Mouse (Mus musculus) limb, embryonic 11.5 days (tissue): ENCODE results near the gene Retreg2. TPM values are rescaled to one million over a fixed set of nuclear protein-coding genes. Genes with fewer than 3 reads are reported as not detected.

Source experiments
- ATAC-seq: fragments of 200-750 bp; cut with Nextera tagmentation; 2 replicates; pipeline ENCODE4 v1.8.0; 2017; ENCODE audit warnings: low read depth; ENCODE audit not compliant: insufficient number of reproducible peaks, low FRiP score, low TSS enrichment
- DNase-seq: peaks from one replicate; pipeline ENCODE4 v3.0.0-alpha.2; 2015; ENCODE audit warnings: low spot score
- H3K27ac ChIP-seq: fragments of 300-500 bp; sonication (generic); replicated peaks from 2 replicates; pipeline ENCODE4 v1.5.1; 2014; ENCODE audit warnings: low read depth, mild to moderate bottlenecking, low read length
- H3K27me3 ChIP-seq: fragments of 300-500 bp; sonication (generic); 2 replicates; pipeline ENCODE4 v1.6.1; 2014; ENCODE audit warnings: mild to moderate bottlenecking, low read length, mixed read lengths; ENCODE audit not compliant: control insufficient read depth, insufficient read depth
- H3K36me3 ChIP-seq: fragments of 300-500 bp; sonication (generic); 2 replicates; pipeline ENCODE4 v1.6.1; 2014; ENCODE audit warnings: mild to moderate bottlenecking, low read length, moderate library complexity, mixed read lengths; ENCODE audit not compliant: control insufficient read depth, insufficient read depth
- H3K4me1 ChIP-seq: fragments of 300-500 bp; sonication (generic); 2 replicates; pipeline ENCODE4 v1.6.1; 2014; ENCODE audit warnings: low read length, mixed read lengths; ENCODE audit not compliant: control insufficient read depth, insufficient read depth
- H3K4me2 ChIP-seq: fragments of 300-500 bp; sonication (generic); 2 replicates; pipeline ENCODE4 v1.6.1; 2014; ENCODE audit warnings: low read depth, mild to moderate bottlenecking, moderate library complexity; ENCODE audit not compliant: severe bottlenecking
- H3K4me3 ChIP-seq: fragments of 300-500 bp; sonication (generic); 2 replicates; pipeline ENCODE4 v1.5.1; 2014; ENCODE audit warnings: low read depth, low read length
- H3K9ac ChIP-seq: fragments of 300-500 bp; sonication (generic); 2 replicates; pipeline ENCODE4 v1.6.1; 2014; ENCODE audit warnings: mild to moderate bottlenecking, low read length
- H3K9me3 ChIP-seq: fragments of 300-500 bp; sonication (generic); 2 replicates; pipeline ENCODE4 v1.6.1; 2016; ENCODE audit warnings: low read length; ENCODE audit not compliant: control insufficient read depth
- WGBS: fragments of 180-500 bp; shearing (Covaris S2); extraction: QIAGEN DNeasy Blood & Tissue Kit; methylation state at CpG from one replicate; pipeline ENCODE4 v1.1.7; 2014; 5-methylcytosine and 5-hydroxymethylcytosine counted together
- polyA plus RNA-seq: library from polyadenylated mRNA; unstranded; fragments of >200 nt; fragmentation: Nextera tagmentation; extraction: Ambion mirVana; gene quantifications from 2 replicates; pipeline ENCODE4 v1.2.1, GENCODE M21; 2014

Gene Retreg2
- polyA plus RNA-seq, 1 experiment from 2014 or later: 30.4 TPM

DNA sequence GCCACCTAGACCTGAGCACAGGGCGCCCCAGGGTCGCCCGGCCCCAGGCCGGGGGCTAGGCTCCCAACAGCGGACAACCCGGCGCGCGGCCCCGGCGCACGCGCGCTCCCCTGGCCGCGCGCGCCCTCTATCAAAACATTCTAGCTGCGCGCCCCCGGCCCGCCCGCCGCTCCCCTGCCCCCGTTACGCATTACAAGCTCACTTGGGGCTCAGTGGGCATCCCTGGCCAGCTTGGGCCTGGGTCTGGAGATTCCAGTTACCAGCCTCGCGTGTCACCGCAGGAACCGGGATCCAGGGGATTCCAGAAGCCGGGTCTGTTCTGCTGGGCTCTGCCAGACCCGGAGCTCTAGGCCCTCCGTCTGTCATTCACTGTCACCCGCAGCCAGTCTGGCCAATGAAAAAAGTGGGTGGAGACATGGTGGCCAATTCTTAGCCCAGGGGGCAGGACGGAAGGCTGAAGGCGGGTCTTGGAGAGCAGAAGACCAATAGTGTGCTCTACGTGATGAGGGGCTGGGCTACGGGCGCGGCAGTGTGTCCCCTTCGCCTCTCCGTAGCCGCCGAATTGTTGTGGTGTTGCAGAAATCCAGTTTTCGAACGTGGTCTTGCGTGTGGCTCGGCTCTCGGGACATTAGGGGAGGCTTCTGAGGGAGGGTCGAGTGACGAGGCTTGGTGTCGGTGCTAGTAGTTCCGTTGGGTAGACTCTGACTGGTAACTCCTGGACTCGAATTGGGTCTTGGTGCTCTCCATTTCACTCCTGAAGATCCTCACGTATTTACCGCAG, 49.2 kb downstream of the Retreg2 start, which contains the start of the genes Ankzf1 and Atg9a:
Gene Ankzf1, plus strand, starts transcription at position 530 of the 781 bp plus-strand sequence.
Gene Atg9a, minus strand, starts transcription at position 575 of the 781 bp plus-strand sequence.
- DNase-seq (peak; percentile 93), ATAC-seq (peak; percentile 98)
- peaks cover 2% of the 10 kb centered on the region for H3K36me3 ChIP-seq
- peak within 1 kb of the TSS; percentile 59 for H3K27ac ChIP-seq
- H3K4me1 ChIP-seq: peaks cover 8% of the 10 kb centered on the region
- peak within 1 kb of the TSS; percentile 94 for H3K4me2 ChIP-seq
- under 1% methylated on average over 52 of the region's 56 CpGs for WGBS
- H3K27me3 ChIP-seq: no peaks in the 10 kb centered on the region
- H3K9me3 ChIP-seq: no peaks in the 10 kb centered on the region
- peak within 1 kb of the TSS; percentile 68 for H3K4me3 ChIP-seq
- H3K9ac ChIP-seq: peak within 1 kb of the TSS; percentile 79

DNA sequence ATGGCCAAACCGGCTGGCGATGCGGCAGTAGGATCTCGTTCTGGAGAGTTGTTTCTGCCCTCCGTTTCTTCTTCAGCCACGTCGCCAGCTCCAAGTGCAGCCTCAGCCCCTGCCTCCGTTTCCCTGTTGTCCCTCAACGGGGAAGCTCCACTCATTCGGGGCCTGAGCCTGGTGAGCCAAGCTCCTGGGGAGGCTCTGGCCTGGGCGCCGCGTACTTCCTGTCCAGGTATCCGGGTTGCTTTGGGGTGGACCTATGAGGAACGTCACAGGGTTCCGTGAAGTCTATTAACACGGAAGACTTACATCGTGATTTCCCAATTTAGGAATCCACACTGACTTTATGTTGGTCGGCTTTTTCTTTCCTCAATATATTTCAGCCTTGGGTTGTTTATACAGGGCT, 49.9 kb downstream of the Retreg2 start:
- Histone ChIP-seq H3K9ac (peak overlapping the region; percentile 79), H3K9me3 (no peaks in the 10 kb centered on the region), H3K27me3 (no peaks in the 10 kb centered on the region), H3K4me2 (peak overlapping the region; percentile 94), H3K36me3 (no peaks in the 10 kb centered on the region; the same call in 1 of the 2 replicates), H3K4me3 (peak overlapping the region; percentile 68), H3K27ac (peak overlapping the region; percentile 59), H3K4me1 (peaks cover 8% of the 10 kb centered on the region)
- no peak for ATAC-seq
- no peak for DNase-seq
- WGBS: 0% methylated on average over 19 of the region's 19 CpGs

Other genes starting within 250 kb of the Retreg2 start
- gene Cryba2, start 249.6 kb upstream of the Retreg2 start, polyA plus RNA-seq: not detected in 2 replicates
- not detected in 2 replicates for gene Cfap65, start 207.2 kb upstream of the Retreg2 start, polyA plus RNA-seq
- gene Ihh, start 191.1 kb upstream of the Retreg2 start, polyA plus RNA-seq: 0.27 and 0.61 TPM in 2 replicates
- gene Nhej1, start 17.6 kb upstream of the Retreg2 start, polyA plus RNA-seq: 11.2 and 12.7 TPM in 2 replicates
- not detected in 2 replicates for gene Slc23a3, start 8.9 kb upstream of the Retreg2 start, polyA plus RNA-seq
- gene Cnppd1, start 67 bp upstream of the Retreg2 start, polyA plus RNA-seq: 37.9 and 38.1 TPM in 2 replicates
- 30.2 and 31.3 TPM in 2 replicates for gene Zfand2b, start 25.9 kb downstream of the Retreg2 start, polyA plus RNA-seq
- 24.8 and 28.1 TPM in 2 replicates for gene Abcb6, start 37.6 kb downstream of the Retreg2 start, polyA plus RNA-seq
- 17.5 and 19.7 TPM in 2 replicates for gene Ankzf1, start 49.4 kb downstream of the Retreg2 start, polyA plus RNA-seq
- gene Atg9a, start 49.4 kb downstream of the Retreg2 start, polyA plus RNA-seq: 15.1 and 18.0 TPM in 2 replicates
- gene Glb1l, start 68.0 kb downstream of the Retreg2 start, polyA plus RNA-seq: 17.7 and 18.5 TPM in 2 replicates
- 125 and 132 TPM in 2 replicates for gene Stk16, start 68.1 kb downstream of the Retreg2 start, polyA plus RNA-seq
- gene Tuba4a, start 77.1 kb downstream of the Retreg2 start, polyA plus RNA-seq: 14.0 and 16.4 TPM in 2 replicates
- not detected in 2 replicates for gene A630095N17Rik, start 89.3 kb downstream of the Retreg2 start, polyA plus RNA-seq
- 16.9 and 17.6 TPM in 2 replicates for gene Dnajb2, start 93.6 kb downstream of the Retreg2 start, polyA plus RNA-seq
- gene Ptprn, start 121.7 kb downstream of the Retreg2 start, polyA plus RNA-seq: 0.16 and 0.17 TPM in 2 replicates
- gene Resp18, start 135.6 kb downstream of the Retreg2 start, polyA plus RNA-seq: not detected in 2 replicates
- 112 TPM in 2 replicates for gene Dnpep, start 175.2 kb downstream of the Retreg2 start, polyA plus RNA-seq
- 5.0 and 5.3 TPM in 2 replicates for gene Des, start 217.6 kb downstream of the Retreg2 start, polyA plus RNA-seq
- gene Speg, start 232.5 kb downstream of the Retreg2 start, polyA plus RNA-seq: 32.9 and 33.6 TPM in 2 replicates